Mouse (Mus musculus) hindbrain, embryonic 16.5 days (tissue): ENCODE measurements around the gene Abhd17b. TPM values are rescaled to one million over a fixed set of nuclear protein-coding genes. Genes with fewer than 3 reads are reported as not detected.

Source experiments
- polyA plus RNA-seq: library from polyadenylated mRNA; unstranded; fragments of >200 nt; fragmentation: Nextera tagmentation; extraction: Ambion mirVana; gene quantifications from 2 replicates; pipeline ENCODE4 v1.2.1, GENCODE M21; 2015

Abhd17b gene
- polyA plus RNA-seq, 1 experiment from 2014 or later: 27.6 TPM

Other genes with a start within 250 kb of the Abhd17b start
- 0.55 and 0.71 TPM in 2 replicates for gene Gda, start 179.7 kb upstream of the Abhd17b start, polyA plus RNA-seq
- gene 1110059E24Rik, start 209 bp upstream of the Abhd17b start, polyA plus RNA-seq: 53.2 and 59.6 TPM in 2 replicates
- 15.4 and 22.2 TPM in 2 replicates for gene Cemip2, start 125.2 kb downstream of the Abhd17b start, polyA plus RNA-seq